Mouse (Mus musculus): Measurements from ENCODE around the gene Jsrp1.
A peak's percentile ranks its signal among the peaks of the same experiment; 100 is the strongest.

GRCm38 (mm10) chr10:80774549-80774948 is 38.7 kb downstream of the Jsrp1 start:
- TF ChIP-seq POLR2A (IDR thresholded peaks at IDR 0.05; ENCODE audit: borderline replicate concordance, extremely low read depth, low read depth, low read length): no peak
- peak; percentile 96 for TF ChIP-seq CTCF (IDR thresholded peaks at IDR 0.05; ENCODE audit: insufficient read depth, low read length)

Measured in lung, adult 2 months (tissue).